Mouse (Mus musculus) left cerebral cortex, adult 18-20 months (tissue): ENCODE results near the gene Eps8l3. TPM values are rescaled to one million over a fixed set of nuclear protein-coding genes. Genes with fewer than 3 reads are reported as not detected.

Source experiments
- DNase-seq, 2 experiments: peaks; one replicate each; pipeline ENCODE4 v3.0.0; 2021 to 2022; ENCODE audit warnings: low spot score in 2 of 2, mixed read lengths in 1 of 2
- long read RNA-seq, 2 experiments: library from polyadenylated mRNA; stranded (forward); transcript quantifications; one replicate each; pipeline ENCODE4 v2.0.0; 2021
- total RNA-seq, 2 experiments: library from RNA; stranded (reverse); gene quantifications; 2 replicates each; pipeline ENCODE4 v1.2.3; 2021

The Eps8l3 gene
- not detected for total RNA-seq
- long read RNA-seq, experiment 1, result 0 reads
- long read RNA-seq, experiment 2, result 0 reads

DNA sequence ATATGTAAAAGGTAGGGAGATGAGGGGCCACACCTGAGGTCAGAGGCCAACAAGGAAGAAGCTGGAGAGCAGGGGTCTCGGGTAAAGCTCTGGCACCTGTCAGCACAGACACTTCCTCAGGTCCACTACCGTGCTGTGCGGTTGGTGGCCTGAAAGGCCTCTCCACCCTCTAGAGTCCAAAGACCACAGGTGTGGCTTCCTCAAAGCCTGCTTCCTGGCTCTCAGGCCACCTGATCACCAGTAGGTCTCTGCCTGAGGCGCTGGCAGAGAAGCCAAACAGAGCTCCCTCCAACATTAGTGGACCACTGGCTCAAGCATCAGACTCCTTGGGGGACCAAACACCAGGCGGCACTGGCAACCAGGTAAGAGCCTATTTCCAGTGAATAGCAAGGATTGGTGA is at the start of gene Eps8l3:
Gene Eps8l3, plus strand, starts transcription at position 225 of the 400 bp plus-strand sequence.
- no peak for DNase-seq

DNA sequence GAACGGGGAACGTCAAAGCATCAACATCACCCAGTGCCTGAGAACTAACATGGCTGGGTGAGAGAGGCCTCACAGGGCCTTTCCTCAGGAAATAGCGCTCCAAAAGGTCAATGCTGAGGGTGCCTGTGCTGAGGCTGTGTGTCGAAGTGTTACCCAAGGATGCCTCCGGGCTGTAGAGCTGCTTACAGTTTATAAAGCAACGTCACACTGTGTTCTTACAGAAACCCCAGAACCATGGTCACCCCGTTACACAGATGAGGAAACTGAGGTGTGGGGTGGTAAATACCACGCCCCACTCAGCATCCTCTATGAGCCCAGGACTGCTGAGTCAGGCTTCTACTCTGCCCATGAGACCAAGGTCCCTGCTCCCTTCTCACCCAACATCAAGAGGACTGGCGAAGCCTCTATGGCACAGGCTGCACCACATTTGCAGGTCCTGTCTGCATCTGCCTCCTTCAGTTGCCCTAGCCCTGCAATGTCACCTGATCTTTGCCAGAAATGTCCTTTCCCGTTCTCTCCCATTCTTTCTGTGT is 49.1 kb upstream of the Eps8l3 start:
- DNase-seq, result no peak

GRCm38 (mm10) chr3:107828518-107828917 is 48.5 kb upstream of the Eps8l3 start:
- DNase-seq, result no peak

- no peak for DNase-seq
Measured at GRCm38 (mm10) chr3:107828997-107829396, 48.0 kb upstream of the Eps8l3 start.

- DNase-seq, result no peak
Measured at GRCm38 (mm10) chr3:107829625-107830024, 47.4 kb upstream of the Eps8l3 start.

DNA sequence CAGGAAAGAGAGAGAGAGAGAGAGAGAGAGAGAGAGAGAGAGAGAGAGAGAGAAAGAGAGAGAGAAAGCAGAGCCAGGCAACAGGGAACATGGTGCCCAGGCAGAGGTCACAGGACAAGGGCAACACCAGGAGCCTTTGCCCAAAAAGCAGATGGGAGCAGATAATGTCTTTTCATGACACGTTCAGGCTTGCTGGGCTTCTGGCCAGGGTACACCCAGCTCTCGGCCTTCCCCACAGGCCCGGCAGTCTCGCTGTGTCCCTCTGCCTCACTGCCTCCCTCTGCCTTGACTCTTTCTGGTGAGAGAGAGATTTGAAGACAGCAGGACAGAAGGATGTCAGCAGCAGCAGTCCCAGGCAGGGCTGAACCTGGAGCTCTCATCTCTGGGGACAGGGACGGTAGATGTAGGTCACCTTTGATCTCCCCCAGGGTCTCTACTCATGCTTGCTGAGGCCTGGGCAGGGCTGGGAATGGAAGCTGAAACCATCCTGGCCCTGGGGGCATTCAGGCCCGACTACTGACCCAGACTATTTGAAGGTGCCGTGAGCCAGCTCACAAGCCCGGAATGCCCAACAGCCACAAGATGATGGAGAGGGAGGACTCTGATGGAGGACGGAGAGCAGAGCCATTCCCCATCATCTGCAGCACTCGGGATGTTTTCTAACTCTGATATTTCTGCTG is 45.0 kb upstream of the Eps8l3 start:
- DNase-seq, result no peak

- DNase-seq, result no peak
Measured at GRCm38 (mm10) chr3:107832645-107833044, 44.4 kb upstream of the Eps8l3 start.

- DNase-seq, result no peak
Measured at GRCm38 (mm10) chr3:107833370-107833769, 43.7 kb upstream of the Eps8l3 start.

GRCm38 (mm10) chr3:107833872-107834341 is 43.1 kb upstream of the Eps8l3 start:
- DNase-seq, result no peak

DNA sequence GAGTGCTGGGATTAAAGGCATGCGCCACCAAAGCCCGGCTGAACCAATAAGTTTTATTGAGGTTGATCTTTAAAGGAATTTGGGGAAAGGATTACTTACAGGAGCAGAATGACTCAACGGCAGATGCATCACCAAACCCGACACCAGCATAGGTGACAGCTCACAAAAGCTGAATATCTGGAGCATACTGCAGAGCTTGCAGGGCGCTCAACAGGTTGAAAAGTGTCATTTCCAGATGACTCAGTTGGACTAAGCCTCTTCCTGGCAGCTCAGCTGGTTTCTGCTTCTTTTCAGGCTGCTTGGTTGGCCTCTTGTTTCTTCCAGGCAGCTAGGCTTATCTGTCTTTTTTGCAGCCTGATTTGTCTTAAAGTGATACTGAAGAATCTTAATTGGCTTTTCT is 41.7 kb upstream of the Eps8l3 start:
- DNase-seq, result no peak

GRCm38 (mm10) chr3:107839855-107840254 is 37.2 kb upstream of the Eps8l3 start:
- DNase-seq, result no peak

GRCm38 (mm10) chr3:107840855-107841254 is 36.2 kb upstream of the Eps8l3 start:
- DNase-seq, result no peak

GRCm38 (mm10) chr3:107841370-107841769 is 35.7 kb upstream of the Eps8l3 start:
- DNase-seq, result no peak

DNA sequence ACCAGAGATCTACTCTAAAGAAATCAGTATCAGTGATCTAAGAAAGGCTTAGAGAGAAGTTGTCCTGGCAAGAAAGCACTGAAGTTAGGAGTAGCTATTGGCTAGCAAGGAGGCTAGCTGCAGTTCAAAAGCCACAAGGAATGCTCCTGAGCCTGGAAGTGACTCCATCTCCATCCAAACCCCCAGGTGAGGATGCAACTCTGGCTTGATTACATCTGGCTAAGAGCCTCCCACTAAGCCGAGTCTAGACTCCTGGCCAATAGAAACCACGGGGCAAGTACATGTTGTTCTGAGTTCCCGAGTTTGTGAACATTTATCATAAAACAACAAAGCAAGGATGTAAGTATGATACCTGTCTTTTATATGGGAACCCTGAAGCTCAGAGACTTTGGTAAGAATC is 33.6 kb upstream of the Eps8l3 start:
- no peak for DNase-seq

GRCm38 (mm10) chr3:107844001-107844400 is 33.0 kb upstream of the Eps8l3 start:
- DNase-seq, result no peak

DNA sequence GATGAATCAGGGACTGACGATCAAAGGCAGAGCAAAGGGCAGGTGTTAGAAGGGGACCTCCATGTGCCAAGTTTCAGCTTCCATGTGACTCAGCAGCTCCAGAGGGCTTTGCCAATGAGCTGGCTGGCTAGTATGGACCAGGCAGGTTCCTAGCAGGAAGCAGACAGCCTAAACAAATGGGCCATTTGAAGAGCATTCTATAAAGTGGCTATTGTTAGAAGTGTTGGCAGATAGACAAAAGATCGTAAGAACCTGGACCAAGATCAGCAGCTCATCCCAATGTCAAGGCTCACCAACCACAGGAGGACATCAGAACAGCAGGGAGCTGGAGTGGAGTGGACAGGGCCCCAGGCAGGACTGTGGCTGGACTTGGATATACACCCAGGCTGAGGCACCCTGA is 32.5 kb upstream of the Eps8l3 start:
- DNase-seq, result no peak

- DNase-seq, result no peak
Measured at GRCm38 (mm10) chr3:107846175-107846574, 30.9 kb upstream of the Eps8l3 start.

- no peak for DNase-seq
Measured at GRCm38 (mm10) chr3:107846835-107847234, 30.2 kb upstream of the Eps8l3 start.

- DNase-seq, result peak in 1 of 2 experiments; percentile 55
Measured at GRCm38 (mm10) chr3:107848126-107848525, 28.9 kb upstream of the Eps8l3 start.

GRCm38 (mm10) chr3:107849000-107849692 is 27.9 kb upstream of the Eps8l3 start:
- DNase-seq, result no peak

DNA sequence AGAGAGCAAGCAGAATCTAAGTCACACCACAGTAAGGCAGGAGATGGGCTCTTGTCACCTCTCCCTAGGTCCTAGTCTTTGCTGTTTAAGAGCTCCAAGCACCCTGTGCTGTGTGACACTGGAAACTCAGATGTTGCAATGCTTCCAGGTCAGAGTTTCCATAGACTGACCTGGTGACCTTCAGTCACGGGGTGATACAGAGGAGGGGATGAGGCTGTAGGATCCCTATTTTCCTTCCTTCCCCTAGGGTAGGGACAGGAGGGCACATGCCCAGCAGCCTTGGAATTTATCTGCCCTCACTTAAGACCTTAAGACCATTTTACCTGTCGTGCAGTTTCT is 27.4 kb upstream of the Eps8l3 start:
- no peak for DNase-seq

DNA sequence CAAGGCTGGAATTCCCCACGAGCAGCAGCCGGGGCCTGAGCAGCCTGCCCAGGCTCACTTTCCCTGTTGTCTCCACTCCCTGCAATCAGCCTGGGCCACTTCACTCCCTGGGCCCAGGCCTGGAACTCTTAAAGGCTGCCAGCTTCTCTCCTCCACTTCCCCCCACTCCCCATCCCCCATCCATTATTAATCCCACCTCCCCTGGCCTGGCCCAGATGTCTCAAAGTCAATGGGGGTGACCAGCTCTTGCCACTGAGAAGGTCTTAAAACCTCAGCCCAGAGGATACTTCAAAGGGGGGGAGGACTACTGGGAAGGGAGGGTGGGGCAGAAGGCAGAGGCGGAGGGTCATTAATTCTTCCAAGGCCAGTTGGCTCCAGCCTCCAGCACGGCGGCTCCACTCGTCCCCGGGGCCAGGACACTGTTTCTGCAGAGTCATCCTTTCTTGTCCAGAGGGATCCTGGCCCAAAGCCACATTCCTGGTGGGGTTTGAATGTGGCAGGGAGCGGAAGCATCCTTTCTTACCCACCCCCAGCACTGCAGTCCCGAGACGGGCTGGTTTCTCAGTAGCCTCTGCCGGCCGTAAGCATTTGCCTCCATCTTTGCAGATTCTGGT is 26.5 kb upstream of the Eps8l3 start:
- DNase-seq, result no peak
